Mouse (Mus musculus) C2C12 (cell line): Measurements from ENCODE around the gene Nkpd1.

Source experiments
- CEBPB ChIP-seq: IDR thresholded peaks from one replicate; pipeline ENCODE4 v1.6.1; 2011; ENCODE audit warnings: low read depth, mild to moderate bottlenecking, control low read depth, moderate library complexity
- CTCF ChIP-seq: IDR thresholded peaks from one replicate; pipeline ENCODE4 v1.5.1; 2011; ENCODE audit not compliant: control insufficient read depth, insufficient read depth, insufficient read length
- FOSL1 ChIP-seq: IDR thresholded peaks from one replicate; pipeline ENCODE4 v1.8.0; 2011; ENCODE audit warnings: mild to moderate bottlenecking, low read length; ENCODE audit not compliant: poor library complexity, insufficient read depth, severe bottlenecking
- MAX ChIP-seq: IDR thresholded peaks from one replicate; pipeline ENCODE4 v1.6.1; 2011; ENCODE audit warnings: mild to moderate bottlenecking, control low read depth
- MYOD1 ChIP-seq: IDR thresholded peaks from one replicate; pipeline ENCODE4 v1.6.1; 2011; ENCODE audit warnings: low read depth; ENCODE audit not compliant: control insufficient read depth, insufficient read length
- MYOG ChIP-seq: IDR thresholded peaks from one replicate; pipeline ENCODE4 v1.6.1; 2011; ENCODE audit not compliant: control insufficient read depth, insufficient read length; ENCODE audit errors: extremely low read depth
- USF1 ChIP-seq: IDR thresholded peaks from one replicate; pipeline ENCODE4 v1.6.1; 2011; ENCODE audit warnings: low read depth, mild to moderate bottlenecking, control low read depth, moderate library complexity

DNA sequence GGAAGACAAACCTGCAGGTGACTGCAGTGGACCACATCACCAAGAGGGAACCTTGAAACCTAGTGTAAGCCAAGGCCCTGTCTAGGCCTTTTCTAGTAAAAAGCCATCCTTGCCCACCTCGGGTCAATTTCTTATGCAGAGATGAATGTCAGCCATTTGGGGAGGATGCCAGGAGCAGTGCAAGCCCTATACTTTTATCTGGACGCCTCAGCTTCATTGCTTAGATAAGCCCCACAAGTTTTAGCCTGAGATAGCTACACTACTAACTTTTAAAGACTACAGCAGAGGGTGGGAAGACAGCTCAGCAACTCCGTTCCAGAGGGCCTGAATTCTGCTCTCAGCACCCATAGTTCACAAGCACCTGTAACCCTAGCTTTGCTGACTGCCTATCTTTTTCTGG, 46.2 kb downstream of the Nkpd1 start:
- TF ChIP-seq MAX (no peak), CTCF (no peak), CEBPB (no peak), MYOG (no peak), USF1 (no peak), MYOD1 (no peak), FOSL1 (no peak)
